Mouse (Mus musculus) testis, adult 2 months (tissue): ENCODE results near the gene Sdc4.

Experiments used
- CTCF ChIP-seq: fragments of 200-500 bp; IDR thresholded peaks from 2 replicates; pipeline ENCODE4 v1.5.1; 2012; ENCODE audit warnings: low read depth, mild to moderate bottlenecking, inconsistent platforms, low read length, moderate library complexity; ENCODE audit not compliant: control insufficient read depth, insufficient read depth, insufficient replicate concordance
- POLR2A ChIP-seq: fragments of 200-500 bp; IDR thresholded peaks from 2 replicates; pipeline ENCODE4 v1.6.1; 2012; ENCODE audit warnings: low read depth, mild to moderate bottlenecking, inconsistent platforms, low read length, moderate library complexity; ENCODE audit not compliant: control insufficient read depth

GRCm38 (mm10) chr2:164441155-164441554, 2.5 kb downstream of the Sdc4 start:
- TF ChIP-seq CTCF: no peak
- no peak for TF ChIP-seq POLR2A
